Mouse (Mus musculus): ENCODE results near the gene Sema7a. TPM values are rescaled to one million over a fixed set of nuclear protein-coding genes. Genes with fewer than 3 reads are reported as not detected.

Sema7a gene
- total RNA-seq, 2 experiments from 2014 or later, result 8.8 to 9.8 TPM

DNA sequence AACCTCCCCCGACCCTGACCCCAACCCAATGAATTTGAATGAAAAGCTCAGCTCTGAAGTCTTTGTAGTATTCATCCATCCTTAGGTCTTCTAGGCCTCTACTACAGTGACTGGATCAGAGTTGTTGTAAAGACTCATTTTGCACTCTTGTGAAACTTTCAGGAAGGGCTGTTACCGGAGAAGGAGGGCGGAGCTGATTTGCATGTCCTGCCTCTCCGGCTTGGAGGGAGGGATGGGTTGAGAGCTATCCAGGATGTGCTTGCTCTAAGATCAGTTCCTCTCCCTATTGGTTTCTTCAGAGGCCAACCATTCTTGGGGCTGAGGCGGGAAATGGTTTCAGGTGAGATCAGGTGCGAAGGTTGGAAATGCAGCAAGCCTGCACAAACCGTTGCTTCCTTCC, 71.1 kb downstream of the Sema7a start:
- DNase-seq, result no peak

DNA sequence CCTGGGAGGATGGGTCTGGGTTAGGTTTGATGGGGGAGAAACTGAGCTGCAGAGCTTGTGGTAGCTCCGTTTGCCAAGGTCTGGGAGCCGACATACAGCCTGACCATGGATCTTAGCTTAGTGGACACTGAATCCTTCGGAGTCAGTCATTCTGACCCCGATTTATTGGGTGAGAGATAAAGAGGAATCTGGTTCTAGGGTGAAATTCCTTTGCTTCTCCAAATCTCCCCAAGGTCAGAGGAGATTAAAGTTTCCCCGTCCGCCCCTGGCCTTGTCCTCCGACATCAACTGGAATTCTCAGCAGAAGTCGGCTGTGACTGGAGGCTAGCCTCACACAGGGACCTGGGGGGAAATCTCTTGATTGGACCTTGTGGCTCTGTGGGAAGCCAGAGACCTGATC, 71.6 kb downstream of the Sema7a start:
- DNase-seq, result no peak

Other genes starting within 250 kb of the Sema7a start
- gene Edc3, start 231.6 kb upstream of the Sema7a start, total RNA-seq (2021), result 1 to 10 TPM; 4.9 to 6.0 TPM
- gene Clk3, start 174.3 kb upstream of the Sema7a start, total RNA-seq (2021), result 10 to 100 TPM; 28.7 to 31.3 TPM
- 1 to 10 TPM; 2.1 to 2.8 TPM for gene Arid3b, start 103.3 kb upstream of the Sema7a start, total RNA-seq (2021)
- 10 to 100 TPM; 62.2 to 63.6 TPM for gene Ubl7, start 29.1 kb upstream of the Sema7a start, total RNA-seq (2021)
- gene Cyp11a1, start 66.3 kb downstream of the Sema7a start, total RNA-seq (2021), result under 1 TPM; 0.15 to 0.32 TPM
- gene Stra6, start 123.7 kb downstream of the Sema7a start, total RNA-seq (2021), result under 1 TPM; 0.38 to 0.41 TPM
- not detected for gene Ccdc33, start 178.7 kb downstream of the Sema7a start, total RNA-seq (2021)

All from gastrocnemius, postnatal 25 days (tissue).